Mouse (Mus musculus): ENCODE data around the gene Zfyve19. TPM values are rescaled to one million over a fixed set of nuclear protein-coding genes. Genes with fewer than 3 reads are reported as not detected.

Gene Zfyve19
- polyA plus RNA-seq, 1 experiment, result 23.7 TPM

DNA sequence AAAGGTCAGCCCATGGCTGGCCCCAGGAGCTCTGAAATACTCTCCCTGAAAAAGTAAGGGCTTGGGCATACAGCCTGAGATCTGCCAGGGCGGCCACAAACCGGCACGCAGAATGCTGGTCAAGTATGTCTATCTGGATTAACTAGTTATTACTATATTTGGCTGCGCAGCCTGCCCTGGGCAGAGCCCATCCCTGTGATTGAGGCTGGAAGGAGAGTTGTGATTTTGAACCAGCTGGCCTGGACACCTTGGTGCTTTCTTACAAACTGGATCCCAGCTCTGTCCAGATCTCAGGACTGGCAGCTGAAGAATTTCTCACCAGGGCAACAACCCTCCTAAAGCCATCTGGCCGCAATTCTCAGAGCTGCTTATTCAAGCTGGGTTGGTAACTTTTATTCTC is 14.3 kb upstream of the Zfyve19 start:
- 95% methylated on average over 5 of the region's 5 CpGs for WGBS
- DNase-seq (ENCODE audit: low read depth in 1 of 2, low spot score in 2 of 2), result no peak
- H3K36me3 ChIP-seq (ENCODE audit: control insufficient read depth, insufficient read depth, low read length), result no peaks in the 10 kb centered on the region
- no peak for TF ChIP-seq CTCF (IDR thresholded peaks at IDR 0.05; ENCODE audit: extremely low read depth, insufficient read depth, insufficient read length, insufficient replicate concordance)
- no peak for TF ChIP-seq POLR2A (IDR thresholded peaks at IDR 0.05; ENCODE audit: low read depth, low read length)
- no peak overlapping the region for H3K4me3 ChIP-seq (ENCODE audit: extremely low read depth, insufficient read depth, insufficient read length)
- H3K27me3 ChIP-seq (ENCODE audit: control insufficient read depth, insufficient read depth, low read length), result no peaks in the 10 kb centered on the region
- H3K27ac ChIP-seq (ENCODE audit: insufficient read depth, low read length), result no peak overlapping the region
- H3K4me1 ChIP-seq (ENCODE audit: control insufficient read depth, insufficient read depth, insufficient read length), result peaks cover under 1% of the 10 kb centered on the region; the same call in 1 of the 2 replicates

DNA sequence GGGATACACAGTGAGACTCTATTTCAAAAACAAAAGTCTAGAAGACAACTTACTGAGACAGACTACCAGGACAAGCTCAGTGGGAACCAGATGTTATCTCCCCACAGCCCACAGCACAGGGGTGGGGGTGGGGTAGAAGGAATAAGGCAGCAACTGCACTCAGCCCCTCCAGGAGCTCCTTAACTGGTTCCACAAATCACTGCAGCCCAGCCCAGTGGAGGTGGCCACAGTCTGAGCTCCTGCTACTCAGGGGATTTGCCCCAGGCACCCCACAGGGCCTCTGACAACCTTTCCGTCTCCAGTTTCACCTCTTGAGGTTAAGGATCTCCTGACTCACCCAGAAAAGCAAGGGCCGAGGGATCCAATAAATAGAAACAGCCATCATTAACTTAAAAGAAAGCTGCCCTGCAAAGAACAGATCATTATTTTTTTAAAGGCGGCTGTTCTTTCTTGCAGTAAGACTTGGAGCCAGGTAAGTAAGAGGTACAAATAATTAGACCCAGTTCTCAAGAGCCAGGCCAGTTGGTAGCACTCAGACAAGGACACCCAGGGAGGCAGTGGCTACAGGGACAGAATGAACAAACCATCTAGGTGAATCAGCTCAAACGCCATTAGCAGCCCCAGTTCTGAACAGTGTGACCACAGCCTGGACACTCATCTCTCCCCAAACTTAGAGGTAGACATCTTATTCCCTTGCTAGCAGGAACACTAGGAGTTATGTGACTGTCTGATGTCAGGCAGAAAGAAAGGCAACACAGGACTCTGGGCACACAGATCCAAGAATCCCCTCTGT is 11.9 kb upstream of the Zfyve19 start:
- WGBS, result 85% methylated on average over 4 of the region's 4 CpGs
- no peaks in the 10 kb centered on the region for H3K4me1 ChIP-seq (ENCODE audit: control insufficient read depth, insufficient read depth, insufficient read length)
- no peak for DNase-seq (ENCODE audit: low read depth in 1 of 2, low spot score in 2 of 2)
- H3K4me3 ChIP-seq (ENCODE audit: extremely low read depth, insufficient read depth, insufficient read length), result no peak overlapping the region
- TF ChIP-seq POLR2A (IDR thresholded peaks at IDR 0.05; ENCODE audit: low read depth, low read length) (no peak), CTCF (IDR thresholded peaks at IDR 0.05; ENCODE audit: extremely low read depth, insufficient read depth, insufficient read length, insufficient replicate concordance) (no peak)
- H3K36me3 ChIP-seq (ENCODE audit: control insufficient read depth, insufficient read depth, low read length), result no peaks in the 10 kb centered on the region
- H3K27ac ChIP-seq (ENCODE audit: insufficient read depth, low read length), result no peak overlapping the region
- H3K27me3 ChIP-seq (ENCODE audit: control insufficient read depth, insufficient read depth, low read length), result no peaks in the 10 kb centered on the region

DNA sequence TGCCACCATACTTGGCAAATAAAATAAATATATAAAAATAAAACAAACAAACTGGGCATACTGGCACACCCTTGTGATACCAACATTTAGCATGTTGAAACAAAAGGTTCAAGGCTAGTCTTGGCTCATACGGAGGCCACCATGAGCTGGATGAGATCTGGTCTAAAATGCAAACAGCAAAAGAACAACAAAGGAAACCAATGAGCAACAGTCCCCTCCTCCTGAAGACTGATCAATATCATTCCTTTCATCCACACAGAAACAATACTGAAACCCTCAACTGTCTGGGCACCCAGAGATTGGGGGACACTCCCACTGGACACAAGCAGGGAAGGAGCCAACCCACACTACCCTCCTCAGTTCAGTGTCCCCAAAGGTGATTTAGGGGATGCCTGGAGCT is 10.9 kb upstream of the Zfyve19 start:
- no peak for DNase-seq (ENCODE audit: low read depth in 1 of 2, low spot score in 2 of 2)
- Histone ChIP-seq H3K4me1 (ENCODE audit: control insufficient read depth, insufficient read depth, insufficient read length) (no peaks in the 10 kb centered on the region), H3K4me3 (ENCODE audit: extremely low read depth, insufficient read depth, insufficient read length) (no peak overlapping the region), H3K27me3 (ENCODE audit: control insufficient read depth, insufficient read depth, low read length) (no peaks in the 10 kb centered on the region), H3K27ac (ENCODE audit: insufficient read depth, low read length) (no peak overlapping the region), H3K36me3 (ENCODE audit: control insufficient read depth, insufficient read depth, low read length) (no peaks in the 10 kb centered on the region)
- WGBS, result 90% methylated on average over 1 of the region's 1 CpGs
- TF ChIP-seq CTCF (IDR thresholded peaks at IDR 0.05; ENCODE audit: extremely low read depth, insufficient read depth, insufficient read length, insufficient replicate concordance), result no peak
- TF ChIP-seq POLR2A (IDR thresholded peaks at IDR 0.05; ENCODE audit: low read depth, low read length), result no peak

DNA sequence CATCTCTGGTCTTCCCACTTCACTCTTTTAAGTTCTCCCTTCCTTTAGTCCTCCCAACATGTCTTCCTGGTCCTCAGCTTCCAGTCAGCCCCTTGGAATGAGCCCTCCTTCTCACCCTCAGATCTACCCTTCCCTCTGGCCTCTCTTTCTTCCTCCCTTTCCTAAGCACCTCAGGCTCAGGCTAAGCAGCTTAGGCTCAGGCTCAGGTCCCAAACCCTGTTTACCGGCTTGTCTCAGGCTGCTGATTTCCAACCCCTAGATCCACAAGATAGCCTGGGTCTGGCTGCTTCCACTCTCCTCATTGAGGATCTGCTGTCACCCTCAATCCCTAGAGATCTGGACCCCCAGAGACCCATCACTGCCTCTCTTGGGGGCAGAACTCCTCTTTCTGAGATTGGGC is 10.4 kb upstream of the Zfyve19 start:
- 90% methylated on average over 1 of the region's 1 CpGs for WGBS
- TF ChIP-seq POLR2A (IDR thresholded peaks at IDR 0.05; ENCODE audit: low read depth, low read length), result no peak
- no peaks in the 10 kb centered on the region for H3K36me3 ChIP-seq (ENCODE audit: control insufficient read depth, insufficient read depth, low read length)
- H3K27me3 ChIP-seq (ENCODE audit: control insufficient read depth, insufficient read depth, low read length), result no peaks in the 10 kb centered on the region
- DNase-seq (ENCODE audit: low read depth in 1 of 2, low spot score in 2 of 2), result no peak
- H3K4me1 ChIP-seq (ENCODE audit: control insufficient read depth, insufficient read depth, insufficient read length), result no peaks in the 10 kb centered on the region
- H3K27ac ChIP-seq (ENCODE audit: insufficient read depth, low read length), result no peak overlapping the region
- H3K4me3 ChIP-seq (ENCODE audit: extremely low read depth, insufficient read depth, insufficient read length), result no peak overlapping the region

DNA sequence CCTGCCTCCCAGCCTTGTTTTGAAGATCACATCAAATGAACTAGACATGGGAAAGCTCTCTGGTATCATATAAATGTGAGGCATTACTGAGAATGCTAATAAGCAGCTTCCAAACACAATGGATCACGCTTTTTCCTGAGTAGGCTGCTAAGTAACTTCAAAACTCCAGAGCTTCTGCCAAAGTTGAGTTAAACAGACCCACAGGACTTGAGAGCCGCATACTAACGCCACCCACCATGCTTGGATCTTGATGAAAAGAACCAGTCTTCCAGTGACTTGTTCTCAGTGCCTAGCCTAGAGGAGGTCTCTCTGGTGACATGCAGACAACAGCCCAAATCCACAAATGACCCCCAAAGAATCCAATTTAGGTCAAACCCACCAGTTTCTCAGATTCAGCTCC is 9.5 kb upstream of the Zfyve19 start:
- no peaks in the 10 kb centered on the region for H3K4me1 ChIP-seq (ENCODE audit: control insufficient read depth, insufficient read depth, insufficient read length)
- 87% methylated on average over 3 of the region's 3 CpGs for WGBS
- H3K27me3 ChIP-seq (ENCODE audit: control insufficient read depth, insufficient read depth, low read length), result no peaks in the 10 kb centered on the region
- no peaks in the 10 kb centered on the region for H3K36me3 ChIP-seq (ENCODE audit: control insufficient read depth, insufficient read depth, low read length)
- DNase-seq (ENCODE audit: low read depth in 1 of 2, low spot score in 2 of 2), result no peak
- no peak overlapping the region for H3K4me3 ChIP-seq (ENCODE audit: extremely low read depth, insufficient read depth, insufficient read length)
- no peak for TF ChIP-seq POLR2A (IDR thresholded peaks at IDR 0.05; ENCODE audit: low read depth, low read length)
- TF ChIP-seq CTCF (IDR thresholded peaks at IDR 0.05; ENCODE audit: extremely low read depth, insufficient read depth, insufficient read length, insufficient replicate concordance), result no peak
- no peak overlapping the region for H3K27ac ChIP-seq (ENCODE audit: insufficient read depth, low read length)

DNA sequence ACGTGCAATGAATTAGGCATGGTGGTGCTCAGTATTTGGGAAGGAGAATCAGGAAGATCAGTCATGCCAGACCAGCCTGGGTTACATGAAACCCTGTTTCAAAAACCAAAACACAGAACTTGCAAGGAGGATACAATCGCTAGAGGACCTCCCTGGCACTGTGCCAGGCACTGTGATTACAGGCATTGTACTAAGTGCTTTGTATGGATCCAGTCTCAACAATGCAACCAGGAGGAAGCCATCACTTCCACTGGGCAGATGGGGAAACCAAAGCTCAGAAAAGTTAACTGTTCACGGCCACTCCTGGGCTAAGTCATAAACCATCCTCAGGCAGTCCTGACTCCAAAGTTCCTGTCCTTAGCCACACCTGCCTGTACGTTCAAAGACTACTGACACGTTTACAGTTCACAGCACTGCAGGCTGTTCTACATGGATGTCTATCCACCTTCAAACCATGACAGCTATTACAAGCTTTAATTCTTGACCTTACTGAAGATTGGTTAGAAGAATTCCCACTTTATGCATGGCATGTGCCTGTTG is 5.4 kb upstream of the Zfyve19 start:
- Histone ChIP-seq H3K27me3 (ENCODE audit: control insufficient read depth, insufficient read depth, low read length) (no peaks in the 10 kb centered on the region), H3K27ac (ENCODE audit: insufficient read depth, low read length) (no peak overlapping the region), H3K36me3 (ENCODE audit: control insufficient read depth, insufficient read depth, low read length) (no peaks in the 10 kb centered on the region), H3K4me1 (ENCODE audit: control insufficient read depth, insufficient read depth, insufficient read length) (0 out of 2 replicates have a peak, but pooled peaks cover 2% of the 10 kb centered on the region), H3K4me3 (ENCODE audit: extremely low read depth, insufficient read depth, insufficient read length) (no peak overlapping the region)
- WGBS, result 78% methylated on average over 5 of the region's 5 CpGs
- no peak for DNase-seq (ENCODE audit: low read depth in 1 of 2, low spot score in 2 of 2)
- TF ChIP-seq CTCF (IDR thresholded peaks at IDR 0.05; ENCODE audit: extremely low read depth, insufficient read depth, insufficient read length, insufficient replicate concordance) (no peak), POLR2A (IDR thresholded peaks at IDR 0.05; ENCODE audit: low read depth, low read length) (no peak)

DNA sequence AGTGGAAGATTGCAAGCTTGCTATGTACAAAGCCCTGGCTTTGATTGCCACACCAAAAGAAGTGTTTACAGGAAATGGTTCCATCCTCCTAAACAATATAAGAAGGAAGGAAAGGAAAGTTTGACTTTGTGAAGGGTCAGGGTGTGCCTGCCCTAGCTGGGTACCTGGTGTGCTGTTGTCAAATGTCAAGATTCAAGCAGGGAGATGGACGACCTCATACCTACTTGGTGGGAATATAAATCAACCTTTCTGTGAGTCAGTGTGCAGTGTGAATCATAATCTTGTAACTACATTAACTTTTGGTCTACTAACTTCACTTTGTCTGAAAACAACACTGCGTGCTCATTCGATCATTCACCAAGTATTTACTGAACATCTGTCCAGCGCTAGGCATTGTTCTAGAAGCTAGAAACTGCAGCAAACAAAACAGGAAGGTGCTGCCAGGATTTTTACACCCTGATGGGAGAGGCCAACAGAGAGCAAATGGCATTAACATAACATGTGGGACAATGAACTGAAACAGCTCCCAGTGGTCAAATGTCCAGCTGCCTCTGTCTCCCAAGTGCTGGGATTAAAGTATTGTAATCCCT is 4.5 kb upstream of the Zfyve19 start:
- TF ChIP-seq POLR2A (IDR thresholded peaks at IDR 0.05; ENCODE audit: low read depth, low read length), result no peak
- no peak for TF ChIP-seq CTCF (IDR thresholded peaks at IDR 0.05; ENCODE audit: extremely low read depth, insufficient read depth, insufficient read length, insufficient replicate concordance)
- no peak for DNase-seq (ENCODE audit: low read depth in 1 of 2, low spot score in 2 of 2)
- 89% methylated on average over 4 of the region's 4 CpGs for WGBS

More for the DNA sequence above, 4.5 kb upstream of the Zfyve19 start:
- Histone ChIP-seq H3K36me3 (ENCODE audit: control insufficient read depth, insufficient read depth, low read length) (no peaks in the 10 kb centered on the region), H3K4me3 (ENCODE audit: extremely low read depth, insufficient read depth, insufficient read length) (no peak overlapping the region), H3K27me3 (ENCODE audit: control insufficient read depth, insufficient read depth, low read length) (no peaks in the 10 kb centered on the region), H3K27ac (ENCODE audit: insufficient read depth, low read length) (no peak overlapping the region), H3K4me1 (ENCODE audit: control insufficient read depth, insufficient read depth, insufficient read length) (0 out of 2 replicates have a peak, but pooled peaks cover 3% of the 10 kb centered on the region)

Measured in spleen, adult 2 months (tissue).